Mouse (Mus musculus) testis, adult 2 months (tissue): ENCODE data around the gene Thbs4. TPM values are rescaled to one million over a fixed set of nuclear protein-coding genes. Genes with fewer than 3 reads are reported as not detected.

Experiments used
- H3K27ac ChIP-seq: fragments of 200-500 bp; 2 replicates; pipeline ENCODE4 v1.5.1; 2012; ENCODE audit warnings: low read depth, low read length; ENCODE audit not compliant: control insufficient read depth, insufficient read depth
- H3K27me3 ChIP-seq: fragments of 200-500 bp; 2 replicates; pipeline ENCODE4 v1.6.1; 2012; ENCODE audit warnings: mild to moderate bottlenecking, low read length, moderate library complexity; ENCODE audit not compliant: control insufficient read depth, insufficient read depth
- H3K36me3 ChIP-seq: fragments of 200-500 bp; 2 replicates; pipeline ENCODE4 v1.6.1; 2012; ENCODE audit warnings: mild to moderate bottlenecking, low read length; ENCODE audit not compliant: control insufficient read depth, insufficient read depth
- H3K4me1 ChIP-seq: fragments of 200-500 bp; 2 replicates; pipeline ENCODE4 v1.6.1; 2012; ENCODE audit warnings: low read length; ENCODE audit not compliant: control insufficient read depth, insufficient read depth
- H3K4me3 ChIP-seq: fragments of 200-500 bp; 2 replicates; pipeline ENCODE4 v1.5.1; 2012; ENCODE audit warnings: low read depth, mild to moderate bottlenecking, low read length, moderate library complexity, mixed read lengths; ENCODE audit not compliant: control insufficient read depth
- CTCF ChIP-seq: fragments of 200-500 bp; IDR thresholded peaks from 2 replicates; pipeline ENCODE4 v1.5.1; 2012; ENCODE audit warnings: low read depth, mild to moderate bottlenecking, inconsistent platforms, low read length, moderate library complexity; ENCODE audit not compliant: control insufficient read depth, insufficient read depth, insufficient replicate concordance
- POLR2A ChIP-seq: fragments of 200-500 bp; IDR thresholded peaks from 2 replicates; pipeline ENCODE4 v1.6.1; 2012; ENCODE audit warnings: low read depth, mild to moderate bottlenecking, inconsistent platforms, low read length, moderate library complexity; ENCODE audit not compliant: control insufficient read depth
- polyA plus RNA-seq: library from polyadenylated mRNA; depleted of rRNA; stranded (reverse); fragments of >200 nt; gene quantifications from 2 replicates; pipeline ENCODE4 v1.2.3, GENCODE M21; 2012

Gene Thbs4
- polyA plus RNA-seq, 1 experiment: 0.14 TPM

- TF ChIP-seq CTCF (no peak), POLR2A (no peak)
- Histone ChIP-seq H3K4me1 (no peaks in the 10 kb centered on the region), H3K27ac (no peak overlapping the region), H3K27me3 (no peaks in the 10 kb centered on the region), H3K4me3 (no peak overlapping the region), H3K36me3 (no peaks in the 10 kb centered on the region)
These were observed 82.8 kb downstream of the Thbs4 start for GRCm38 (mm10) chr13:92711821-92712220.

GRCm38 (mm10) chr13:92710361-92710760 is 84.3 kb downstream of the Thbs4 start:
- peaks cover 2% of the 10 kb centered on the region for H3K36me3 ChIP-seq
- H3K4me3 ChIP-seq: no peak overlapping the region
- H3K4me1 ChIP-seq: no peaks in the 10 kb centered on the region
- TF ChIP-seq CTCF (no peak), POLR2A (no peak)
- no peak overlapping the region for H3K27ac ChIP-seq
- H3K27me3 ChIP-seq: no peaks in the 10 kb centered on the region

- no peak overlapping the region for H3K4me3 ChIP-seq
- peaks cover 2% of the 10 kb centered on the region for H3K36me3 ChIP-seq
- H3K4me1 ChIP-seq: no peaks in the 10 kb centered on the region
- TF ChIP-seq CTCF (no peak), POLR2A (no peak)
- H3K27me3 ChIP-seq: no peaks in the 10 kb centered on the region
- H3K27ac ChIP-seq: no peak overlapping the region
These were observed 85.1 kb downstream of the Thbs4 start for GRCm38 (mm10) chr13:92709535-92709934.

GRCm38 (mm10) chr13:92708466-92708865 is 86.2 kb downstream of the Thbs4 start:
- Histone ChIP-seq H3K27me3 (no peaks in the 10 kb centered on the region), H3K27ac (no peak overlapping the region), H3K4me3 (no peak overlapping the region), H3K36me3 (peaks cover 2% of the 10 kb centered on the region), H3K4me1 (no peaks in the 10 kb centered on the region)
- TF ChIP-seq POLR2A: no peak
- no peak for TF ChIP-seq CTCF

- TF ChIP-seq CTCF: no peak
- TF ChIP-seq POLR2A: no peak
These were observed 86.7 kb downstream of the Thbs4 start for GRCm38 (mm10) chr13:92707941-92708340.

GRCm38 (mm10) chr13:92706342-92707061 is 88.1 kb downstream of the Thbs4 start:
- Histone ChIP-seq H3K27ac (no peak overlapping the region), H3K27me3 (no peaks in the 10 kb centered on the region), H3K4me3 (no peak overlapping the region), H3K4me1 (no peaks in the 10 kb centered on the region), H3K36me3 (peaks cover 2% of the 10 kb centered on the region)
- TF ChIP-seq CTCF: no peak
- TF ChIP-seq POLR2A: no peak

More at GRCm38 (mm10) chr13:92707941-92708340, 86.7 kb downstream of the Thbs4 start:
- Histone ChIP-seq H3K36me3 (peaks cover 2% of the 10 kb centered on the region), H3K27ac (no peak overlapping the region), H3K27me3 (no peaks in the 10 kb centered on the region), H3K4me3 (no peak overlapping the region), H3K4me1 (no peaks in the 10 kb centered on the region)

GRCm38 (mm10) chr13:92705016-92705535 is 89.5 kb downstream of the Thbs4 start:
- no peaks in the 10 kb centered on the region for H3K4me1 ChIP-seq
- TF ChIP-seq POLR2A (no peak), CTCF (no peak)
- H3K27ac ChIP-seq: no peak overlapping the region
- no peaks in the 10 kb centered on the region for H3K27me3 ChIP-seq
- H3K4me3 ChIP-seq: no peak overlapping the region
- peaks cover 2% of the 10 kb centered on the region for H3K36me3 ChIP-seq
